Mouse (Mus musculus): ENCODE results near the gene Sptbn4. TPM values are rescaled to one million over a fixed set of nuclear protein-coding genes. Genes with fewer than 3 reads are reported as not detected.

The Sptbn4 gene
- polyA plus RNA-seq, 1 experiment from 2014 or later: 0.26 TPM

GRCm38 (mm10) chr7:27474490-27474954 lies 27.0 kb upstream of the Sptbn4 start:
- Histone ChIP-seq H3K9me3 (no peaks in the 10 kb centered on the region), H3K36me3 (peaks cover 32% of the 10 kb centered on the region), H3K4me1 (replicated peaks) (peaks cover 13% of the 10 kb centered on the region; the same call in 1 of the 2 replicates), H3K9ac (replicated peaks) (peak overlapping the region; percentile 57), H3K4me2 (peak overlapping the region; percentile 63), H3K4me3 (replicated peaks) (peak overlapping the region; percentile 72), H3K27me3 (no peaks in the 10 kb centered on the region), H3K27ac (peak overlapping the region; percentile 93)
- peak; percentile 90 for ATAC-seq (ENCODE audit: insufficient number of reproducible peaks, insufficient read depth, low FRiP score, low TSS enrichment, low read depth)
- WGBS: under 1% methylated on average over 23 of the region's 23 CpGs

GRCm38 (mm10) chr7:27473835-27474489 lies 26.5 kb upstream of the Sptbn4 start:
- Histone ChIP-seq H3K36me3 (peaks cover 32% of the 10 kb centered on the region), H3K9me3 (no peaks in the 10 kb centered on the region), H3K4me2 (peak overlapping the region; percentile 63), H3K27ac (peak overlapping the region; percentile 93), H3K4me3 (replicated peaks) (peak overlapping the region; percentile 72), H3K27me3 (no peaks in the 10 kb centered on the region), H3K9ac (replicated peaks) (peak overlapping the region; percentile 57), H3K4me1 (replicated peaks) (peaks cover 13% of the 10 kb centered on the region; the same call in 1 of the 2 replicates)
- ATAC-seq (ENCODE audit: insufficient number of reproducible peaks, insufficient read depth, low FRiP score, low TSS enrichment, low read depth): no peak
- WGBS: under 1% methylated on average over 34 of the region's 34 CpGs

- Histone ChIP-seq H3K9ac (replicated peaks) (peak within 1 kb of the TSS; percentile 57), H3K27ac (peak within 1 kb of the TSS; percentile 93), H3K4me3 (replicated peaks) (peak within 1 kb of the TSS; percentile 72), H3K4me2 (peak within 1 kb of the TSS; percentile 63), H3K4me1 (replicated peaks) (peaks cover 13% of the 10 kb centered on the region; the same call in 1 of the 2 replicates), H3K36me3 (peaks cover 27% of the 10 kb centered on the region), H3K9me3 (no peaks in the 10 kb centered on the region), H3K27me3 (no peaks in the 10 kb centered on the region)
- peak; percentile 95 for ATAC-seq (ENCODE audit: insufficient number of reproducible peaks, insufficient read depth, low FRiP score, low TSS enrichment, low read depth)
- WGBS: under 1% methylated on average over 36 of the region's 36 CpGs
Measured at GRCm38 (mm10) chr7:27473156-27473834, 25.8 kb upstream of the Sptbn4 start, which contains the start of gene Sertad3. Sertad3 (plus strand) TSS chr7:27473768.

- H3K36me3 ChIP-seq: peaks cover 20% of the 10 kb centered on the region
- no peak overlapping the region for H3K9ac ChIP-seq (replicated peaks)
- no peaks in the 10 kb centered on the region for H3K27me3 ChIP-seq
- H3K4me2 ChIP-seq: peak overlapping the region; percentile 63
- WGBS: 53% methylated on average over 7 of the region's 7 CpGs
- H3K4me1 ChIP-seq (replicated peaks): peaks cover 11% of the 10 kb centered on the region; the same call in 1 of the 2 replicates
- no peak for ATAC-seq (ENCODE audit: insufficient number of reproducible peaks, insufficient read depth, low FRiP score, low TSS enrichment, low read depth)
- H3K9me3 ChIP-seq: no peaks in the 10 kb centered on the region
- H3K4me3 ChIP-seq (replicated peaks): peak overlapping the region; percentile 72
- peak overlapping the region; percentile 62 for H3K27ac ChIP-seq
Measured at GRCm38 (mm10) chr7:27472596-27472995, 25.1 kb upstream of the Sptbn4 start.

- Histone ChIP-seq H3K36me3 (peaks cover 11% of the 10 kb centered on the region), H3K9me3 (no peaks in the 10 kb centered on the region), H3K27ac (no peak overlapping the region), H3K4me2 (no peak overlapping the region), H3K27me3 (no peaks in the 10 kb centered on the region), H3K9ac (replicated peaks) (no peak overlapping the region), H3K4me1 (replicated peaks) (peaks cover 11% of the 10 kb centered on the region; the same call in 1 of the 2 replicates), H3K4me3 (replicated peaks) (no peak overlapping the region)
- ATAC-seq (ENCODE audit: insufficient number of reproducible peaks, insufficient read depth, low FRiP score, low TSS enrichment, low read depth): no peak
- WGBS: 90% methylated on average over 11 of the region's 11 CpGs
Measured at GRCm38 (mm10) chr7:27471390-27472120, 24.1 kb upstream of the Sptbn4 start.

GRCm38 (mm10) chr7:27467648-27468047 lies 20.2 kb upstream of the Sptbn4 start:
- no peak overlapping the region for H3K4me3 ChIP-seq (replicated peaks)
- H3K36me3 ChIP-seq: no peaks in the 10 kb centered on the region
- no peak overlapping the region for H3K9ac ChIP-seq (replicated peaks)
- H3K4me2 ChIP-seq: no peak overlapping the region
- WGBS: 32% methylated on average over 4 of the region's 4 CpGs
- no peak overlapping the region for H3K27ac ChIP-seq
- peaks cover 4% of the 10 kb centered on the region; the same call in 1 of the 2 replicates for H3K4me1 ChIP-seq (replicated peaks)
- no peaks in the 10 kb centered on the region for H3K27me3 ChIP-seq
- ATAC-seq (ENCODE audit: insufficient number of reproducible peaks, insufficient read depth, low FRiP score, low TSS enrichment, low read depth): no peak
- H3K9me3 ChIP-seq: no peaks in the 10 kb centered on the region

GRCm38 (mm10) chr7:27460477-27460876 lies 13.0 kb upstream of the Sptbn4 start:
- H3K27ac ChIP-seq: no peak overlapping the region
- H3K4me3 ChIP-seq (replicated peaks): no peak overlapping the region
- no peaks in the 10 kb centered on the region for H3K9me3 ChIP-seq
- no peaks in the 10 kb centered on the region for H3K4me1 ChIP-seq (replicated peaks)
- ATAC-seq (ENCODE audit: insufficient number of reproducible peaks, insufficient read depth, low FRiP score, low TSS enrichment, low read depth): no peak
- no peaks in the 10 kb centered on the region for H3K36me3 ChIP-seq
- no peak overlapping the region for H3K9ac ChIP-seq (replicated peaks)
- 80% methylated on average over 6 of the region's 6 CpGs for WGBS
- H3K4me2 ChIP-seq: no peak overlapping the region
- H3K27me3 ChIP-seq: no peaks in the 10 kb centered on the region

GRCm38 (mm10) chr7:27459640-27460039 lies 12.2 kb upstream of the Sptbn4 start:
- no peak for ATAC-seq (ENCODE audit: insufficient number of reproducible peaks, insufficient read depth, low FRiP score, low TSS enrichment, low read depth)
- 91% methylated on average over 5 of the region's 5 CpGs for WGBS
- H3K9ac ChIP-seq (replicated peaks): no peak overlapping the region

GRCm38 (mm10) chr7:27458614-27459013 lies 11.1 kb upstream of the Sptbn4 start:
- no peaks in the 10 kb centered on the region for H3K4me1 ChIP-seq (replicated peaks)
- no peak for ATAC-seq (ENCODE audit: insufficient number of reproducible peaks, insufficient read depth, low FRiP score, low TSS enrichment, low read depth)
- no peak overlapping the region for H3K27ac ChIP-seq
- no peak overlapping the region for H3K4me3 ChIP-seq (replicated peaks)
- H3K9me3 ChIP-seq: no peaks in the 10 kb centered on the region
- no peak overlapping the region for H3K4me2 ChIP-seq
- H3K36me3 ChIP-seq: no peaks in the 10 kb centered on the region
- 90% methylated on average over 4 of the region's 4 CpGs for WGBS
- H3K9ac ChIP-seq (replicated peaks): no peak overlapping the region
- H3K27me3 ChIP-seq: no peaks in the 10 kb centered on the region

More at GRCm38 (mm10) chr7:27459640-27460039, 12.2 kb upstream of the Sptbn4 start:
- Histone ChIP-seq H3K27me3 (no peaks in the 10 kb centered on the region), H3K4me1 (replicated peaks) (no peaks in the 10 kb centered on the region), H3K4me2 (no peak overlapping the region), H3K4me3 (replicated peaks) (no peak overlapping the region), H3K27ac (no peak overlapping the region), H3K36me3 (no peaks in the 10 kb centered on the region), H3K9me3 (no peaks in the 10 kb centered on the region)

- Histone ChIP-seq H3K36me3 (no peaks in the 10 kb centered on the region), H3K9me3 (no peaks in the 10 kb centered on the region), H3K4me2 (no peak overlapping the region), H3K4me1 (replicated peaks) (no peaks in the 10 kb centered on the region), H3K27ac (no peak overlapping the region), H3K4me3 (replicated peaks) (no peak overlapping the region), H3K9ac (replicated peaks) (no peak overlapping the region), H3K27me3 (no peaks in the 10 kb centered on the region)
- 91% methylated on average over 3 of the region's 3 CpGs for WGBS
- ATAC-seq (ENCODE audit: insufficient number of reproducible peaks, insufficient read depth, low FRiP score, low TSS enrichment, low read depth): no peak
Measured at GRCm38 (mm10) chr7:27455273-27455672, 7.8 kb upstream of the Sptbn4 start.
